In genomic region chr5:105238402-105238801, GRCm38 (mm10) we compare ENCODE assay signal across 8 mouse cellular contexts. TPM values are rescaled to one million over a fixed set of nuclear protein-coding genes. Genes with fewer than 3 reads are reported as not detected.
DNase-seq lines count a peak whose midpoint lies in the region; ATAC-seq and TF ChIP-seq lines count a peak whose summit lies in the region.
"Not testable (repeated sequence)": the region's sequence is repeated elsewhere in the genome, so short reads cannot be mapped to it uniquely, and the experiment has no call there.
"Had no signal": no experiment of that assay in that cellular context is flagged by ENCODE, and none has a peak within 500 bp of the region (broad histone marks: within the 10 kb centered on the region; RNA-seq: fewer than 3 reads in every experiment).

No protein-coding gene starts in this region.

- not testable (repeated sequence) for H3K4me1 ChIP-seq in liver, adult 2 months (ENCODE audit: control insufficient read depth, insufficient read depth, low read length); liver, postnatal 0 days (ENCODE audit: insufficient read depth)

- not testable (repeated sequence) for TF ChIP-seq CTCF in liver, adult 2 months (IDR thresholded peaks at IDR 0.05; ENCODE audit: low read depth, low read length); liver, postnatal 0 days (IDR thresholded peaks at IDR 0.05; ENCODE audit: low read depth)

- not testable (repeated sequence) for H3K79me2 ChIP-seq in liver, adult 2 months (ENCODE audit: control insufficient read depth, insufficient read depth, low read length)

- H3K27ac ChIP-seq in liver, adult 2 months (replicated peaks; ENCODE audit: insufficient read depth, low read depth, low read length), result 0 out of 2 replicates have a peak overlapping the region, but pooled peaks have one; percentile 28
- H3K27ac ChIP-seq in liver, postnatal 0 days (ENCODE audit: low read depth), result not testable (repeated sequence)

- not testable (repeated sequence) for H3K9me3 ChIP-seq in liver, postnatal 0 days (ENCODE audit: low read length)

- DNase-seq in liver, adult 2 months (ENCODE audit: extremely low read depth, low read depth, low spot score), result peak; percentile 71
- not testable (repeated sequence) for DNase-seq in liver, postnatal 0 days

- not testable (repeated sequence) for H3K27me3 ChIP-seq in liver, adult 2 months (ENCODE audit: control insufficient read depth, insufficient read depth, low read length); liver, postnatal 0 days (ENCODE audit: insufficient read depth, low read length)

- ATAC-seq in liver, postnatal 0 days, result peak; percentile 72

- H3K9ac ChIP-seq in liver, adult 2 months (ENCODE audit: low read depth, low read length); liver, postnatal 0 days (replicated peaks): not testable (repeated sequence)

- WGBS in liver, adult 2 months, result 27% methylated on average over 1 of the region's 1 CpGs
- 67% methylated on average over 1 of the region's 1 CpGs for WGBS in liver, postnatal 0 days (ENCODE audit: insufficient replicate concordance)

- H3K4me3 ChIP-seq in liver, adult 2 months (ENCODE audit: insufficient read depth, low read depth, low read length); liver, postnatal 0 days (ENCODE audit: low read depth, low read length): not testable (repeated sequence)

- TF ChIP-seq POLR2A in liver, adult 2 months (IDR thresholded peaks at IDR 0.05; ENCODE audit: extremely low read depth, insufficient read depth, low read length), result not testable (repeated sequence)

- not testable (repeated sequence) for H3K36me3 ChIP-seq in liver, adult 2 months (ENCODE audit: control insufficient read depth, insufficient read depth, low read length); liver, postnatal 0 days (replicated peaks; ENCODE audit: insufficient read depth, low read length)

- TF ChIP-seq EP300 in liver, postnatal 0 days (IDR thresholded peaks at IDR 0.05; ENCODE audit: low read depth), result not testable (repeated sequence)

- not testable (repeated sequence) for H3K4me2 ChIP-seq in liver, postnatal 0 days (ENCODE audit: low read depth, low read length)

RNA-seq across cellular contexts. Expression of gene Gbp10, which starts 0.9 kb away (rescaled TPM):
- total RNA-seq in liver, adult 2 months (2014; rRNA removed), result 15.1 and 30.6 TPM in 2 replicates
- 9.0 and 12.6 TPM in 2 replicates for polyA plus RNA-seq in liver, adult 2 months (2012; rRNA removed)
- 1.1 and 1.6 TPM in 2 replicates for polyA plus RNA-seq in liver, postnatal 0 days (2015; fragmentation: Nextera tagmentation; extraction: Ambion mirVana)
- total RNA-seq: adrenal gland, postnatal 25 days; MEL had no signal
- polyA plus RNA-seq: G1E had no signal

RNA-seq across cellular contexts. Expression of gene Gm43302, which starts 55.1 kb away (rescaled TPM):
- 3.0 and 4.6 TPM in 2 replicates for total RNA-seq in liver, adult 2 months (2014; rRNA removed)
- 3.4 and 5.3 TPM in 2 replicates for polyA plus RNA-seq in liver, adult 2 months (2012; rRNA removed)
- not detected in 2 replicates for polyA plus RNA-seq in liver, postnatal 0 days (2015; fragmentation: Nextera tagmentation; extraction: Ambion mirVana)
- total RNA-seq: adrenal gland, postnatal 36 days; ES-E14; MEL had no signal
- polyA plus RNA-seq: C2C12, G1E had no signal

RNA-seq across cellular contexts. Expression of gene Gbp6, which starts 55.1 kb away (rescaled TPM):
- total RNA-seq in liver, adult 2 months (2014; rRNA removed), result 12.4 and 12.8 TPM in 2 replicates
- polyA plus RNA-seq in liver, adult 2 months (2012; rRNA removed), result 5.1 and 5.2 TPM in 2 replicates
- polyA plus RNA-seq in liver, postnatal 0 days (2015; fragmentation: Nextera tagmentation; extraction: Ambion mirVana), result 10.7 and 10.8 TPM in 2 replicates
- total RNA-seq: ES-E14 had no signal
- polyA plus RNA-seq: G1E had no signal
